Mouse (Mus musculus) kidney, embryonic 16.5 days (tissue): ENCODE results near the gene Rnf180. TPM values are rescaled to one million over a fixed set of nuclear protein-coding genes. Genes with fewer than 3 reads are reported as not detected.

Source experiments
- ATAC-seq: fragments of 200-750 bp; cut with Nextera tagmentation; 2 replicates; pipeline ENCODE4 v1.8.0; 2017; ENCODE audit warnings: moderate TSS enrichment; ENCODE audit not compliant: low FRiP score, low TSS enrichment
- H3K27ac ChIP-seq: fragments of 300-500 bp; sonication (generic); 2 replicates; pipeline ENCODE4 v1.5.1; 2014; ENCODE audit warnings: low read length
- H3K27me3 ChIP-seq: fragments of 300-500 bp; sonication (generic); 2 replicates; pipeline ENCODE4 v1.6.1; 2014; ENCODE audit warnings: low read length, control low read depth, mixed read lengths; ENCODE audit not compliant: insufficient read depth
- H3K36me3 ChIP-seq: fragments of 300-500 bp; sonication (generic); 2 replicates; pipeline ENCODE4 v1.6.1; 2014; ENCODE audit warnings: low read length, control low read depth, mixed read lengths; ENCODE audit not compliant: insufficient read depth
- H3K4me1 ChIP-seq: fragments of 300-500 bp; sonication (generic); 2 replicates; pipeline ENCODE4 v1.6.1; 2014; ENCODE audit warnings: low read length, control low read depth, mixed read lengths; ENCODE audit not compliant: insufficient read depth
- H3K4me2 ChIP-seq: fragments of 300-500 bp; sonication (generic); replicated peaks from 2 replicates; pipeline ENCODE4 v1.6.1; 2014; ENCODE audit warnings: low read depth, low read length
- H3K4me3 ChIP-seq: fragments of 300-500 bp; sonication (generic); 2 replicates; pipeline ENCODE4 v1.5.1; 2014; ENCODE audit warnings: mild to moderate bottlenecking, low read length
- H3K9ac ChIP-seq: fragments of 300-500 bp; sonication (generic); replicated peaks from 2 replicates; pipeline ENCODE4 v1.6.1; 2014; ENCODE audit warnings: low read length
- H3K9me3 ChIP-seq: fragments of 300-500 bp; sonication (generic); 2 replicates; pipeline ENCODE4 v1.6.1; 2016; ENCODE audit warnings: low read length, control low read depth
- WGBS: fragments of 180-500 bp; shearing (Covaris S2); extraction: QIAGEN DNeasy Blood & Tissue Kit; methylation state at CpG from one replicate; pipeline ENCODE4 v1.1.7; 2014; 5-methylcytosine and 5-hydroxymethylcytosine counted together
- polyA plus RNA-seq: library from polyadenylated mRNA; unstranded; fragments of >200 nt; fragmentation: Nextera tagmentation; extraction: Ambion mirVana; gene quantifications from 2 replicates; pipeline ENCODE4 v1.2.1, GENCODE M21; 2015

The Rnf180 gene
- polyA plus RNA-seq, 1 experiment from 2014 or later: 5.8 TPM

- WGBS: 79% methylated on average over 3 of the region's 3 CpGs
- Histone ChIP-seq H3K36me3 (no peaks in the 10 kb centered on the region), H3K27ac (no peak overlapping the region), H3K9me3 (no peaks in the 10 kb centered on the region), H3K27me3 (no peaks in the 10 kb centered on the region), H3K4me1 (no peaks in the 10 kb centered on the region), H3K4me2 (no peak overlapping the region), H3K4me3 (no peak overlapping the region), H3K9ac (no peak overlapping the region)
- ATAC-seq: no peak
Measured at GRCm38 (mm10) chr13:105210746-105211145, 83.9 kb downstream of the Rnf180 start.

DNA sequence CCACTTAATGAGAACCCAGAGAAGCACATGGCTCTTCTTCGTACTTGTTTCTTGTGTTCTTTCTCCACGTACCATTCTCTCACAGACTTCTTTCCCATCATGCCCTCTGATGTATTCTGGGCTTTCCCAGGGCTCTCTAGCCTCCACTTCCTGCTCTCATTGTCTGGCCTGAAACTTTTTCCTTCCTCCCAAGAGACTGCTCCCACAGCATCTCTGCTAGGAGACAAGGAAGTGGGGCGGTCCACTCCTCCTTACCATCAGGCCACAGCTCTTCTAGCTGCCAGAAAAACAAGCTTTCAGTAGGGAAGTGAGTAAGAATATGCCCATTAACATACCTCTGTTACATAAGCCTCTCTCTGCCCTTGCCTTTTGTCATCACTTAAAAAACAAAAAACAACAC, 90.8 kb downstream of the Rnf180 start:
- ATAC-seq: no peak
- Histone ChIP-seq H3K36me3 (no peaks in the 10 kb centered on the region), H3K4me2 (no peak overlapping the region), H3K27ac (no peak overlapping the region), H3K4me3 (no peak overlapping the region), H3K9ac (no peak overlapping the region), H3K4me1 (no peaks in the 10 kb centered on the region), H3K9me3 (no peaks in the 10 kb centered on the region), H3K27me3 (no peaks in the 10 kb centered on the region)
- WGBS: 72% methylated on average over 3 of the region's 3 CpGs

DNA sequence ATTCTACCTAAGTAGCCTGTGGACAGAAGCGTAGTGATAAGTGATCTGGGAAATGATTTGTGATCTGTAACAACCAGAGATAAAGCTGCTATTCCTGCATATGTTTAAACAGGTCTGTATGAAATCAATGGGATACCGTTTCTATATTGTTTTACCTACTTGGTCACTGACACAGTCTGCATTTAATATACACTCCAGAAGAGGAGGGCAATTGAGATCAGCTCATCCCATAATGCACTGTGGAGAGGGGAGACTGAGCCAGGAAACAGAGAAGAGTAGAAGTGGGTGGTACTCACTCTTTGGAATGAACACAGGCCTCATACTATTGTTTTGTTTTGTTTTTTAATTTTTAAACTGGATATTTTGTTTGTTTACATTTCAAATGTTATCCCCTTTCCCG, 96.0 kb downstream of the Rnf180 start:
- Histone ChIP-seq H3K27me3 (no peaks in the 10 kb centered on the region), H3K36me3 (no peaks in the 10 kb centered on the region), H3K4me2 (no peak overlapping the region), H3K4me3 (no peak overlapping the region), H3K27ac (no peak overlapping the region), H3K4me1 (no peaks in the 10 kb centered on the region), H3K9ac (no peak overlapping the region), H3K9me3 (no peaks in the 10 kb centered on the region)
- ATAC-seq: no peak
- WGBS: 70% methylated on average over 3 of the region's 3 CpGs

GRCm38 (mm10) chr13:105198028-105198427, 96.6 kb downstream of the Rnf180 start:
- Histone ChIP-seq H3K4me1 (no peaks in the 10 kb centered on the region), H3K9me3 (no peaks in the 10 kb centered on the region), H3K36me3 (no peaks in the 10 kb centered on the region), H3K27me3 (no peaks in the 10 kb centered on the region), H3K9ac (no peak overlapping the region), H3K27ac (no peak overlapping the region), H3K4me2 (no peak overlapping the region), H3K4me3 (no peak overlapping the region)
- no peak for ATAC-seq
- WGBS: 40% methylated on average over 3 of the region's 3 CpGs

DNA sequence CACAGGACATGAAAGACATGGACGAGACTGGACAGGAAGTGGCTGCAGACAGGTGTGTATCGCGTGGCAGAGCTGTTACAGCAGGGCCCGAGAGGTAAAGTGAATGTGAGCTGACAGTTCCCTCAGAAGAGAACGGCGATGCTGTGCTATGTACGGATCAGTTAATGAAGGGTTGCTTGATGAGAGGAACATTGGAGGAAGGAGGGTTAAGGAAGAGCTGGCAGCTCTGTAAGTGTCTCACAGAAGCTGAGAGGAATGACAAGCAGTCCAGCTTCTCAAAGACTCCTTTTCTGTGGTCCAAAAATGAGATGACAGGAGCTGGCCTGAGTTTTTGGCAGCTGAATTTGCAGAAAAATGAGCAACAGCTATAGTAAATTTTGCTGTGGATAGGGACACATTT, 101.0 kb downstream of the Rnf180 start:
- no peak overlapping the region for H3K27ac ChIP-seq
- no peaks in the 10 kb centered on the region for H3K9me3 ChIP-seq
- no peaks in the 10 kb centered on the region for H3K36me3 ChIP-seq
- H3K4me2 ChIP-seq: no peak overlapping the region
- 72% methylated on average over 7 of the region's 7 CpGs for WGBS
- H3K9ac ChIP-seq: no peak overlapping the region
- no peak for ATAC-seq
- no peaks in the 10 kb centered on the region for H3K27me3 ChIP-seq
- H3K4me3 ChIP-seq: no peak overlapping the region
- H3K4me1 ChIP-seq: no peaks in the 10 kb centered on the region

DNA sequence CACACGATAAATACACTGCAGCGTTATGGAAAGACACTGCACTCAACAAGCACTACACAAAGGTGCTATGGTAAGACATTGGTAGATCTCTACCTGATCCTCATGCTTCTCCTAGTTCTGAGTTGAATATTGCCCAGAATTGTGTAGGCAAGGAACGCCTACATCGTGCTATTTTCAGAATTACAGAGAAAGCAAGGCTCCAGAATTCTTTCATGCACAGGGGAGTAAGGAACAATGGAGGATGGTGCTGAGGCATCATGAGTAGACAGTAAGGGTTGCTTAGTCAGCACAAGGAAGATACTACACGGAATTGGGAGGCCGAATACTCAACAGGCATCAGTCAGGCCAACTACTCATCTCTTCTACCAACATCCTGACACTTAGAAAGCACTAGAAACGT, 105.9 kb downstream of the Rnf180 start:
- Histone ChIP-seq H3K4me1 (no peaks in the 10 kb centered on the region), H3K36me3 (no peaks in the 10 kb centered on the region), H3K4me2 (no peak overlapping the region), H3K27me3 (no peaks in the 10 kb centered on the region), H3K9ac (no peak overlapping the region), H3K9me3 (no peaks in the 10 kb centered on the region), H3K27ac (no peak overlapping the region), H3K4me3 (no peak overlapping the region)
- no peak for ATAC-seq
- WGBS: 87% methylated on average over 7 of the region's 7 CpGs

DNA sequence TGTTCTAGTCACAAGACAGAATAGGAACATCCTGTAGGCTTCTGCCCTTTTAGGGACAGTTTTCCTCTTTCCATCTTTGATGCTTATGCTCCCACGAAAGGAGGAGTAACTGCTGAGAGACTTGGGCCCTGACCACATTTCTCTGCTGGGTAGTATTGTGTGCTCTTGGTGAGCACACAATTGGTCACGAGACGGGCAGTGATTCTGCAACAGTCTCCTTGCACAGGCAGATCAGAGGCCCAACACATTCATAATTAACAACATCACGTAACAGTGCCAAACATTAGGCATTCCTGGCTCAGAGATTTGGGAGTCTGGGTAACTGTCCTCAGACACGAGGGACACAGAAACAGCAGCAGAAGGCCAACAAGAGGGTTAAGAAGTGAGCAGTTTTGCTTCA, 113.8 kb downstream of the Rnf180 start:
- no peak overlapping the region for H3K4me2 ChIP-seq
- no peaks in the 10 kb centered on the region for H3K27me3 ChIP-seq
- ATAC-seq: no peak
- H3K27ac ChIP-seq: no peak overlapping the region
- no peak overlapping the region for H3K4me3 ChIP-seq
- 88% methylated on average over 5 of the region's 5 CpGs for WGBS
- no peaks in the 10 kb centered on the region for H3K36me3 ChIP-seq
- no peaks in the 10 kb centered on the region for H3K4me1 ChIP-seq
- H3K9me3 ChIP-seq: no peaks in the 10 kb centered on the region
- H3K9ac ChIP-seq: no peak overlapping the region

DNA sequence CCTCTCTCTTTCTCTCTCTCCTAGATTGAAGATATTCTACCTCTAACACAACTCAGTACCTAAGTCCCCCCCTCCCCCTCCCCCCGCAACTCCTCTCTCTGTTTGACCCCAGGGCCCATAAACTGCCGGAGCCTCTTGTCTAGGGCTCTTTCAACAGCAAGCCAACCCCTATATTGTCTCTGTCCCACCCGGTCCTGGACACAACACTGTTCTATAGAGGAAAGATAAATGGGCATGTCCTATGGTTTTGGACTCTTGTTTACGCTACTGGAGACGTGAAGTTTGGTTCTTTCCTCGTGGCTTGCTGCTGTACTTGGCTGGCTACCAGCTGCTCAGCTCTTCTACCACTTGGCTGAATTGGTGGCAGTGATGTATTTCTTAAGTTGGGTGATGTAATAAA, 129.2 kb downstream of the Rnf180 start:
- Histone ChIP-seq H3K9me3 (no peaks in the 10 kb centered on the region), H3K4me2 (no peak overlapping the region), H3K27ac (no peak overlapping the region), H3K27me3 (no peaks in the 10 kb centered on the region), H3K36me3 (no peaks in the 10 kb centered on the region), H3K4me3 (no peak overlapping the region), H3K4me1 (no peaks in the 10 kb centered on the region), H3K9ac (no peak overlapping the region)
- 72% methylated on average over 6 of the region's 6 CpGs for WGBS
- no peak for ATAC-seq

- H3K4me3 ChIP-seq: no peak overlapping the region
- no peaks in the 10 kb centered on the region for H3K36me3 ChIP-seq
- H3K9ac ChIP-seq: no peak overlapping the region
- no peaks in the 10 kb centered on the region for H3K4me1 ChIP-seq
- no peak overlapping the region for H3K4me2 ChIP-seq
- no peak for ATAC-seq
- no peak overlapping the region for H3K27ac ChIP-seq
- H3K27me3 ChIP-seq: no peaks in the 10 kb centered on the region
- H3K9me3 ChIP-seq: no peaks in the 10 kb centered on the region
- WGBS: 58% methylated on average over 4 of the region's 4 CpGs
Measured at GRCm38 (mm10) chr13:105153955-105154354, 140.7 kb downstream of the Rnf180 start.

- no peak for ATAC-seq
- Histone ChIP-seq H3K9ac (no peak overlapping the region), H3K4me2 (no peak overlapping the region), H3K27ac (no peak overlapping the region), H3K36me3 (no peaks in the 10 kb centered on the region), H3K4me3 (no peak overlapping the region), H3K27me3 (no peaks in the 10 kb centered on the region), H3K9me3 (no peaks in the 10 kb centered on the region), H3K4me1 (no peaks in the 10 kb centered on the region)
- 85% methylated on average over 3 of the region's 3 CpGs for WGBS
Measured at GRCm38 (mm10) chr13:105150006-105150405, 144.6 kb downstream of the Rnf180 start.
